Mouse (Mus musculus) forebrain, embryonic 15.5 days (tissue): ENCODE measurements around the gene Sgsm1. TPM values are rescaled to one million over a fixed set of nuclear protein-coding genes. Genes with fewer than 3 reads are reported as not detected.
A peak's percentile ranks its signal among the peaks of the same experiment; 100 is the strongest.

Source experiments
- ATAC-seq: fragments of 200-750 bp; cut with Nextera tagmentation; replicated peaks from 2 replicates; pipeline ENCODE4 v1.8.0; 2017; ENCODE audit warnings: mild to moderate bottlenecking, moderate TSS enrichment, moderate library complexity
- H3K27ac ChIP-seq: fragments of 300-500 bp; sonication (generic); replicated peaks from 2 replicates; pipeline ENCODE4 v1.5.1; 2015; ENCODE audit warnings: mild to moderate bottlenecking, inconsistent platforms
- H3K27me3 ChIP-seq: fragments of 300-500 bp; sonication (generic); 2 replicates; pipeline ENCODE4 v1.6.1; 2015; ENCODE audit warnings: inconsistent platforms
- H3K36me3 ChIP-seq: fragments of 300-500 bp; sonication (generic); 2 replicates; pipeline ENCODE4 v1.6.1; 2015; ENCODE audit warnings: mild to moderate bottlenecking, inconsistent platforms
- H3K4me1 ChIP-seq: fragments of 300-500 bp; sonication (generic); 2 replicates; pipeline ENCODE4 v1.6.1; 2015; ENCODE audit warnings: inconsistent platforms
- H3K4me2 ChIP-seq: fragments of 300-500 bp; sonication (generic); replicated peaks from 2 replicates; pipeline ENCODE4 v1.6.1; 2015; ENCODE audit warnings: mild to moderate bottlenecking, inconsistent platforms
- H3K4me3 ChIP-seq: fragments of 300-500 bp; sonication (generic); 2 replicates; pipeline ENCODE4 v1.5.1; 2015; ENCODE audit warnings: mild to moderate bottlenecking, inconsistent platforms
- H3K9ac ChIP-seq: fragments of 300-500 bp; sonication (generic); replicated peaks from 2 replicates; pipeline ENCODE4 v1.6.1; 2015; ENCODE audit warnings: mild to moderate bottlenecking, inconsistent platforms
- H3K9me3 ChIP-seq: fragments of 300-500 bp; sonication (generic); 2 replicates; pipeline ENCODE4 v1.6.1; 2016; ENCODE audit warnings: inconsistent platforms
- WGBS: fragments of 180-500 bp; shearing (Covaris S2); methylation state at CpG from one replicate; pipeline ENCODE4 v1.1.7; 2015; ENCODE audit warnings: mixed read lengths; 5-methylcytosine and 5-hydroxymethylcytosine counted together
- polyA plus RNA-seq: library from polyadenylated mRNA; unstranded; fragments of >200 nt; fragmentation: Nextera tagmentation; extraction: Ambion mirVana; gene quantifications from 2 replicates; pipeline ENCODE4 v1.2.1, GENCODE M21; 2015

Gene Sgsm1
- polyA plus RNA-seq, 1 experiment from 2014 or later: 15.7 TPM

DNA sequence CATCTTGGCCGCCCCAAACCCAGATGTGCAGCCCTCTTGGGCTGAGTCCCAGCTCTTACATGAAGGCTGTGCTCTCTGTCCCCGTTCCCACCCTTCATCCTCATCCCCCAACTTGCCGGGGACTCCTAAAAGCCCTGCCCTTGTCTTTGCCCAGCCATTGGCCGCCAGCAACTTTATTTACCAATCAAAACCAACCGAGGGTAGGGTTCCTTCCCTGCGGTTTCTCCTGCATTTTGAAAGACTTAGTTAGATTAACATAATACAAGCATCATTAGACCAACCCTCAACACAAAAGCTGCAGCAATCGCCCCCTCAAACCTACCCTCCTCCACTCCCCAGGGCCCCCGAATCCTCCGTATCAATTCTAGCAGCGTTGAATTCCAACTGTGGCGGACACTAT, 35.2 kb upstream of the Sgsm1 start:
- H3K9me3 ChIP-seq: no peaks in the 10 kb centered on the region
- no peak overlapping the region for H3K9ac ChIP-seq
- WGBS: 4% methylated on average over 11 of the region's 11 CpGs
- no peak for ATAC-seq
- H3K27ac ChIP-seq: no peak overlapping the region
- 0 out of 2 replicates have a peak overlapping the region, but pooled peaks have one; percentile 3 for H3K4me2 ChIP-seq
- peaks cover 39% of the 10 kb centered on the region for H3K27me3 ChIP-seq
- no peaks in the 10 kb centered on the region for H3K36me3 ChIP-seq
- H3K4me1 ChIP-seq: peaks cover 35% of the 10 kb centered on the region
- H3K4me3 ChIP-seq: no peak overlapping the region

- Histone ChIP-seq H3K4me1 (peaks cover 31% of the 10 kb centered on the region), H3K4me3 (no peak overlapping the region), H3K9me3 (no peaks in the 10 kb centered on the region), H3K9ac (no peak overlapping the region), H3K27ac (no peak overlapping the region), H3K27me3 (peaks cover 39% of the 10 kb centered on the region), H3K36me3 (no peaks in the 10 kb centered on the region), H3K4me2 (peak overlapping the region; percentile 3; the same call in 1 of the 2 replicates)
- ATAC-seq: no peak
- 36% methylated on average over 16 of the region's 16 CpGs for WGBS
These were observed 34.2 kb upstream of the Sgsm1 start for GRCm38 (mm10) chr5:113344635-113345386.

- Histone ChIP-seq H3K4me3 (no peak overlapping the region), H3K9me3 (no peaks in the 10 kb centered on the region), H3K4me1 (peaks cover 18% of the 10 kb centered on the region), H3K27me3 (peaks cover 45% of the 10 kb centered on the region), H3K27ac (no peak overlapping the region), H3K9ac (no peak overlapping the region), H3K4me2 (no peak overlapping the region), H3K36me3 (no peaks in the 10 kb centered on the region)
- ATAC-seq: no peak
- WGBS: 32% methylated on average over 9 of the region's 9 CpGs
These were observed 25.7 kb upstream of the Sgsm1 start for GRCm38 (mm10) chr5:113336281-113336680.

GRCm38 (mm10) chr5:113335732-113336131, 25.1 kb upstream of the Sgsm1 start:
- H3K9ac ChIP-seq: no peak overlapping the region; the same call in 1 of the 2 replicates
- no peak overlapping the region for H3K27ac ChIP-seq
- H3K4me2 ChIP-seq: peak overlapping the region; percentile 34
- H3K36me3 ChIP-seq: no peaks in the 10 kb centered on the region
- peaks cover 46% of the 10 kb centered on the region for H3K27me3 ChIP-seq
- H3K4me1 ChIP-seq: peaks cover 18% of the 10 kb centered on the region
- no peak for ATAC-seq
- under 1% methylated on average over 17 of the region's 17 CpGs for WGBS
- H3K4me3 ChIP-seq: peak overlapping the region; percentile 22
- no peaks in the 10 kb centered on the region for H3K9me3 ChIP-seq

GRCm38 (mm10) chr5:113334621-113335530, 24.3 kb upstream of the Sgsm1 start:
- no peak for ATAC-seq
- Histone ChIP-seq H3K9me3 (no peaks in the 10 kb centered on the region), H3K4me1 (peaks cover 18% of the 10 kb centered on the region), H3K36me3 (no peaks in the 10 kb centered on the region), H3K27ac (no peak overlapping the region), H3K27me3 (peaks cover 46% of the 10 kb centered on the region), H3K4me3 (peak overlapping the region; percentile 22), H3K9ac (peak overlapping the region; percentile 19; the same call in 1 of the 2 replicates), H3K4me2 (peak overlapping the region; percentile 34)
- 7% methylated on average over 33 of the region's 34 CpGs for WGBS

- peaks cover 18% of the 10 kb centered on the region for H3K4me1 ChIP-seq
- peaks cover 43% of the 10 kb centered on the region for H3K27me3 ChIP-seq
- H3K27ac ChIP-seq: no peak overlapping the region
- H3K4me2 ChIP-seq: no peak overlapping the region
- WGBS: 58% methylated on average over 4 of the region's 4 CpGs
- ATAC-seq: no peak
- H3K36me3 ChIP-seq: no peaks in the 10 kb centered on the region
- H3K9me3 ChIP-seq: 0 out of 2 replicates have a peak, but pooled peaks cover 3% of the 10 kb centered on the region
- H3K9ac ChIP-seq: no peak overlapping the region
- H3K4me3 ChIP-seq: no peak overlapping the region
These were observed 22.3 kb upstream of the Sgsm1 start for GRCm38 (mm10) chr5:113332899-113333298.

GRCm38 (mm10) chr5:113332239-113332638, 21.7 kb upstream of the Sgsm1 start:
- Histone ChIP-seq H3K27me3 (peaks cover 43% of the 10 kb centered on the region), H3K27ac (no peak overlapping the region), H3K4me2 (no peak overlapping the region), H3K9ac (no peak overlapping the region), H3K4me3 (no peak overlapping the region), H3K9me3 (0 out of 2 replicates have a peak, but pooled peaks cover 3% of the 10 kb centered on the region), H3K4me1 (peaks cover 18% of the 10 kb centered on the region), H3K36me3 (no peaks in the 10 kb centered on the region)
- no peak for ATAC-seq
- 39% methylated on average over 12 of the region's 12 CpGs for WGBS

DNA sequence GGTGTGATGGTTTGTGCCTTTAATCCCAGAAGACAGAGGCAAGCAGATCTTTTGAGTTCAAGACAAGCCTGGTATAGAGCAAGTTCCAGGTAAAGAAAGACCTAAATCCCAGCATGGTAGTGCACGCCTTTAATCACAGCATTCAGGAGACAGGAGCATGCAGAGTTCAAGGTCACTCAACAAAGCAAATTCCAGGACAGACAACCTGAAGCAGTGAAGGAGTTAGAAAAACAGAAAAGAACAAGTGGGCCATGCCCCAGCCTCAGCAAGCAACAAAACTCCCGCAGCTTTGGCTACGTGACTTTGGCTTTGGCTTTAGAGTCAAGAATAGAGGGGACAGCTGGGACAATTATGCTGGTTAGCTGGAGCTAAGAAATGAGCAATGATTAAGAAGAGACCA, 19.6 kb upstream of the Sgsm1 start:
- Histone ChIP-seq H3K4me2 (no peak overlapping the region), H3K27ac (no peak overlapping the region), H3K27me3 (peaks cover 25% of the 10 kb centered on the region), H3K4me3 (no peak overlapping the region), H3K36me3 (no peaks in the 10 kb centered on the region), H3K4me1 (peaks cover 5% of the 10 kb centered on the region), H3K9ac (no peak overlapping the region), H3K9me3 (0 out of 2 replicates have a peak, but pooled peaks cover 3% of the 10 kb centered on the region)
- no peak for ATAC-seq
- WGBS: 88% methylated on average over 3 of the region's 3 CpGs

DNA sequence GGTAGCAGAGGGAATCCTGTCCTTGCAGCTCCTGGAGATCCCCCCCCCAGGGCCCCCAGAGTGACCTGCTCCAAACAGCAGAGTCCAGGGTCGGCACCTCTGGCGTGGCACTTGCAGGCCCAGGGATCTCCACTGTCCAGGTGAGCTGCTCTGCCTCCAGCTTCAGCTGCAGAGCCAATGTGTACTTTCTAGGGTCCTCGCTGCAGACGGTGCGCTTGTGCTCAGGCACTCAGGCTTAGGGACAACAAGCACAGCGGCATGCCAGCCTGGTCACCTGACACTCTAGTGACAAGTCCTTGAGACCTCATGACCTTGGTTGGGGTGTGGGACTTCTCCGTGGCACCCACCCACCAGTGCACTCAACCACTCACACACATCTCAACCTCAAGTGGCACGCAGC, 18.9 kb upstream of the Sgsm1 start:
- no peak overlapping the region for H3K27ac ChIP-seq
- 0 out of 2 replicates have a peak, but pooled peaks cover 3% of the 10 kb centered on the region for H3K9me3 ChIP-seq
- no peak overlapping the region for H3K4me2 ChIP-seq
- H3K36me3 ChIP-seq: no peaks in the 10 kb centered on the region
- H3K4me3 ChIP-seq: no peak overlapping the region
- H3K27me3 ChIP-seq: peaks cover 22% of the 10 kb centered on the region
- WGBS: 91% methylated on average over 8 of the region's 8 CpGs
- no peak overlapping the region for H3K9ac ChIP-seq
- no peak for ATAC-seq
- no peaks in the 10 kb centered on the region for H3K4me1 ChIP-seq

- H3K9ac ChIP-seq: peak overlapping the region; percentile 13; the same call in 1 of the 2 replicates
- H3K36me3 ChIP-seq: no peaks in the 10 kb centered on the region
- H3K4me2 ChIP-seq: peak overlapping the region; percentile 48
- H3K27ac ChIP-seq: no peak overlapping the region
- 0 out of 2 replicates have a peak, but pooled peaks cover 3% of the 10 kb centered on the region for H3K9me3 ChIP-seq
- peak overlapping the region; percentile 30 for H3K4me3 ChIP-seq
- ATAC-seq: no peak
- peaks cover 7% of the 10 kb centered on the region for H3K4me1 ChIP-seq
- H3K27me3 ChIP-seq: peaks cover 11% of the 10 kb centered on the region; the same call in 1 of the 2 replicates
- WGBS: 4% methylated on average over 38 of the region's 38 CpGs
These were observed 13.4 kb upstream of the Sgsm1 start for GRCm38 (mm10) chr5:113323784-113324638.

DNA sequence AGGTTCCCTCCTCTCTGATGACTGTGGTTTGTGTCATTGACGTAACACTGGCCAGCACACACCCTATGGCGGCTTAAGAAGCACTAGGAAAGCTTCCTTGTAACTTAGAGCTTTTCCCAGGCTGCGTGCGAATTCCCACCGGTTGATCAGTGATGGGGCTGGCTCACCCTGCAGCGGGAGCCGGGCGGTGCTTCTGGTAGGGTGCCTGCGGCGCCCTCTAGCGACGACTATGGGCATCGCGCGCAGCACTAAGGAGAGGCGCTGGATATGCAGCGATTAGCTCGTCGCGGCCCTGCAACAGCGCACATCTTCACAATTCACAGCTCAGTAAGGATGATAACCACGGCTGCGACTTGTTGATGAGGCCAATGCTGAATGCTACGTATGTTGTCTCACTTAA, 3.4 kb upstream of the Sgsm1 start:
- Histone ChIP-seq H3K9ac (peak overlapping the region; percentile 23), H3K4me3 (peak overlapping the region; percentile 7; the same call in 1 of the 2 replicates), H3K27ac (no peak overlapping the region), H3K4me2 (peak overlapping the region; percentile 28), H3K36me3 (no peaks in the 10 kb centered on the region), H3K9me3 (no peaks in the 10 kb centered on the region), H3K27me3 (no peaks in the 10 kb centered on the region), H3K4me1 (peaks cover 22% of the 10 kb centered on the region)
- ATAC-seq: peak; percentile 49
- 2% methylated on average over 24 of the region's 24 CpGs for WGBS
